Mouse (Mus musculus): ENCODE measurements around the gene Rbbp9. TPM values are rescaled to one million over a fixed set of nuclear protein-coding genes. Genes with fewer than 3 reads are reported as not detected.

The Rbbp9 gene
- polyA plus RNA-seq (2017; shearing (Covaris generic)): 15.5 TPM

DNA sequence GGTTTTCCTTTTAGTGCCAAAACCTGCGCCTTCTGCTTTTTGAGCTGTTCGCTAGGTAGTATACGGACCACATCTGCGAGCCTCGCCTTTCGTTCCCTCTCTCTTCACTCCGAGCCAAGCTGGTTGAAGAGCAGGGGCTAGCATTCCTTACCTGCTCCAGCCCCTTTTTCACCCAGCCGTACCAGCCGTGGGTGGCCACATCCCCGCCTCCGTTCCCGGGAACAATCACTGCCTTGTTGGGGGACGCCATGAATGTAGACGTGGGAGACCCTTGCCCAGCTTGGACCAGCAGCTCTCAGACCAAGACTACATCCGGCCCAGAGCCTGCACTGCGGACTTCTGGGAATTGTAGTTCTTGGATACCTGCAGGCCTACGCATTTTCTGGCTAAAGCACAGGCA is at the start of gene Rbbp9:
Gene Rbbp9, minus strand, starts transcription at position 341 of the 400 bp plus-strand sequence.

DNA sequence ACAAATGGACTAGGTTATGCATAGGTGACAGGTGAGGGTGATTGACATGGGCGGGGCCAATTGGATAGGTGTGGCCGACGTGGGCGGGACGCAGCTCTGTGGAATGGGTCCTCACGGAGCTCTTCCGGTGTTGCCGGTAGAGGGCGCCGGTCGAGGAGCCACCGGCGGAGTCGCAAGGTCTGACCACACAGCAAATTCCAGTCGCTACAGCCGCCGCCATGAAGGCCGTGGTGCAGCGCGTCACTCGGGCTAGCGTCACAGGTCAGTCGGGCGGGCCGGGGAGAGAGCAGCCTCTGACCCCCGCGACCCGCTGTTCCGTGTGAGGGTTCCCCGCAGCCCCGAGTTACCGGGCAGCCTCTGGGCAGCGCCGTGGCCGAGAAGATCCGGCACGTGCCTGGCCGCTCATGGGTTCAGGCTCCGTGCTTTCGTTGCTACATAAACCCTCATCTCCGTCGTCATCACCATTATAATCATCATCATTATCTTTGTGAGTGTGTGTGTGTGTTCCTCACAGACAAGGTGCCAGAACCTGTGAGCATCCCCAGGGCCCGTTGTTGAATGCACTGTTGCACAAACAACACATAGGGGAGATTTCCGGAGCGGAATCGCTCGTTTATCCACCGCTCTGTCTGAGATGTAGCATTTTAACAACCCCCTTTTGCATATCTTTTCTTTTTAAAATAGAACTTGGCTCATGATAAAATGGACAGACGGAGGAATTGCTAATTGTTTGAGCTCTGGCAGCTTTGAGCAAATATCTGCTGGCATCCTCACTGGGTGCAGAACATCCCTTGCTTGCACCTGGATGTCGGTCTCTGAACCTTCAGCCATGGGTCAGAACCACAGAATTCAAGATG is 49.4 kb upstream of the Rbbp9 start, which contains the start of gene Dtd1:
Gene Dtd1, plus strand, starts transcription at position 67 of the 857 bp plus-strand sequence.

DNA sequence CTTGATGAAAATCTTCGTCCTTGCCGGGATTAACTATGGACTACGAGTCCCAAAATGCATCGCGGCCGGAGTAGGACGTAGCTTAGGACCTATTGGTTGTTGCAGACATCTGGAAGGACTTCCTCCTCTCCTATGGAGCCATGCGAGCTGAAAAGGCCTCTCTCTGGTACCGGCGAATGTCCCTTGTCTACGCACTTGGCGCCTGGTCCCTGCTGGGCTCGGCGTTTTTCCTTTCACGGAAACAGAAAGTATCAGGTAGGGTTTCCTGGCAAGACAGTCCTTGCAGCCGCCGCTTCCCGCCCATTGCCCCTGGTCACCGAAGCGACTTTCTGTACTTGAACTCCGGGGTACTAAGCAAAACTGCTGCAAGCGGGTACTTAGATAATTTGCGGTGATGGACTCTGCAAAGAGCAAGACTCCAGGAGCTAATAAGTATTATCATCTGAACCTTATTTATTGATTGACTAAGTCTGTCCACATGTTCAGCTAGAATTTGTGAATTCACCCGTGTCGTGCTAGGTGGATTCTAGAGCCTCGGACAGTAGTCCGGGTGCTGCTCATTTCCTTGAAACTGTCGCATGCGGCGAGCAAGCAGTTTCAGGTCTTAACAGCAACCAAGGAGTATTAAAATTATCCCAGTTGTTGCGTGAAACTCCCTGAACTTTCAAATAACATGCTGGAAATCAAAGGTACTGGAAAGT is 43.4 kb upstream of the Rbbp9 start, which contains the start of gene Smim26:
Gene Smim26, plus strand, starts transcription at position 104 of the 701 bp plus-strand sequence.

DNA sequence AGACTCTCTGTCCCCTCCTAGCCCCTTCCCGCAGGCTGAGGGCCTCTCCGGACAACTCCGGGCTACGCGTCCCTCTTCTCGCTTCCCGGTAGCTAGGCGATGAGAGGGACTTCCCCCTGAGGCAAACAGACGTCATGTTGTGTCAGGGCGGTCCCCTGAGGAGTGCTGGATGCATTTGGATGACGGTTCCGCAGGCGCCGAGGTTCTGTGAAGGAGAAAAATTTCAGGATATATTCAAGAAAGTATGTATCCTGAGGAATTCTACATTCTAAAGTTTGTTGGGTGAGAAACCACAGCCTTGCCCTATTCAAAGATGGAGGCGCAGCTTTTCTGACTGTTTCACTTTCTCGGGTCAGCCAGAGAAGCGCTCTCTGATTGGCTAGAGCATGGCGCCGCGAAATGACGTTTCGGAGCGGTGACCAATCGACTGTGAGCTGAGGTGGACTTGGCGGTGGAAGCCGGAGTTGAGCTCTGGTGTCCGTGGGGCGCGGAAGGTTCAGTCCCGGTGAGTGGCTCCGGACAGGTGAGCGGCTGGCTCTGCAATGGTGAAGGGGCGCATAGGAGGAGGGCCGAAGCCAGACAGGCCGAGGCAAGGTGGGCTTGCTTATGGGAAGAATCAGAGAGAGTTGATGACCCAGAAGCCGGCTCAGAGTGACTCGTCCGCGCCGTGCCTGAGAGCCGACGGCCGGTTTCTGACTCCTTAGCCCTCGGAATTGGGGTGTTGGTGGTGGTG is 5.3 kb upstream of the Rbbp9 start, which contains the start of gene Sec23b:
Gene Sec23b, plus strand, starts transcription at position 410 of the 733 bp plus-strand sequence.

DNA sequence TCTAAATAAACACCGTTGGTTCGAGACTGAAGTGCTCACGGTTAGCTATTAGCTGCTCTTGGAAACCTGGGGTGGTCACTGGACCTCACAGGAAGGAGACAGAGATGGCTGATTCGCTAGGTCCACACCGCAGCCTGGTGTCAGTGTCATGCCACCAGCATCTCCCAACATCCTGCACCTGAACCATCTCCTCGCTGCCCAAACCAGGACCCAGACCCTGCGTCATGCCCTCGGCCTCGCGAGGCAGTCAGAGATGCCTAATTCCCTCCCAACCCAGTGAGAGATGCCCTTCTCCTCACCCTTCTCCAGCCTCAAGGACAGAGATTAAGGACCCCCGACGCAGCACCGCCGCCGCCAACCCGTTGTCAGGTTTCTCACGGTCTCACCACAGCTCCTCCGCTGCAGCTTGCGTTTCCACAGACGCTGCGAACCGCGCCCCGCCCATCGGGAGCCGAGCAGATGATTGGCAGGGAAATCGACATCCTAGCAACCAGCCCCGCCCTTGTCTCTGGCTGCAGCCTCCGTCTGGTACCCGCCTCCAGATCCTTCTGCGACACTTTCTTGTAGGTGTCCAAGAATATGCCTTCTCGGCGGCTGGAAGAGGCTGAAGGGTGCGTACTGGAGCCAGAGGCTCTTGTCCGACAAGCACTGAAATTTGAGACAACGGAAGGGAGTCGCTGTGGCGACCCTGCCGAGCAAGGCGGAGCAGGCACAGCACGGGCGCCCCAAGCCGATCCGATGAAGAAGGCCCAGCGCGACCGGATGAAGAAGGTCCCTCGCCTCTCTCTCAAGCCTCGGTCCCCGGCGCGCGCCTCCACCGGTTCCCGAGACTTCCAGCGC is 23.5 kb downstream of the Rbbp9 start, which contains the start of the genes Dzank1 and Polr3f:
Gene Dzank1, minus strand, starts transcription at position 434 of the 840 bp plus-strand sequence.
Gene Polr3f, plus strand, starts transcription at position 738 of the 840 bp plus-strand sequence.

Other genes with a start within 250 kb of the Rbbp9 start
- gene Ovol2, start 218.7 kb downstream of the Rbbp9 start, polyA plus RNA-seq (2017; shearing (Covaris generic)): not detected
- gene Kat14, start 181.9 kb downstream of the Rbbp9 start, polyA plus RNA-seq (2017; shearing (Covaris generic)): 16.1 TPM
- 1.3 TPM for gene Pet117, start 181.9 kb downstream of the Rbbp9 start, polyA plus RNA-seq (2017; shearing (Covaris generic))
- gene Dzank1, start 23.5 kb downstream of the Rbbp9 start, polyA plus RNA-seq (2017; shearing (Covaris generic)): 0.16 TPM
- gene Polr3f, start 23.2 kb downstream of the Rbbp9 start, polyA plus RNA-seq (2017; shearing (Covaris generic)): 37.0 TPM
- gene Sec23b, start 5.4 kb upstream of the Rbbp9 start, polyA plus RNA-seq (2017; shearing (Covaris generic)): 95.9 TPM
- 25.9 TPM for gene Smim26, start 43.2 kb upstream of the Rbbp9 start, polyA plus RNA-seq (2017; shearing (Covaris generic))
- gene Dtd1, start 49.0 kb upstream of the Rbbp9 start, polyA plus RNA-seq (2017; shearing (Covaris generic)): 63.1 TPM